Mouse (Mus musculus): ENCODE data around the gene Msl3. TPM values are rescaled to one million over a fixed set of nuclear protein-coding genes. Genes with fewer than 3 reads are reported as not detected.

Msl3 gene
- total RNA-seq, 1 experiment from 2014 or later, result 126 TPM

Other genes with a start within 250 kb of the Msl3 start
- not detected in 2 replicates for gene Frmpd4, start 96.7 kb downstream of the Msl3 start, total RNA-seq (2017)
- gene Arhgap6, start 121.2 kb upstream of the Msl3 start, total RNA-seq (2017), result 22.3 and 25.1 TPM in 2 replicates

Data from hematopoietic stem cell, adult 5-6 weeks (primary cell).